16 mouse cellular contexts compared by ENCODE assay signal in genomic region chr8:123958130-123958529, GRCm38 (mm10). TPM values are rescaled to one million over a fixed set of nuclear protein-coding genes. Genes with fewer than 3 reads are reported as not detected.
DNase-seq lines count a peak whose midpoint lies in the region; ATAC-seq lines count a peak whose summit lies in the region.
"Had no signal": no experiment of that assay in that cellular context is flagged by ENCODE, and none has a peak within 500 bp of the region (broad histone marks: within the 10 kb centered on the region; RNA-seq: fewer than 3 reads in every experiment).

No protein-coding gene starts in this region.

- peak; percentile 28 for DNase-seq in heart, adult 8-10 months (ENCODE audit: low spot score)
- no peak for DNase-seq in heart, postnatal 36 days
- peak; percentile 32 for DNase-seq in lung, postnatal 10 days
- DNase-seq in lung, postnatal 25 days (ENCODE audit: low spot score) = no peak
- peak; percentile 32 to 45 for DNase-seq in left cerebral cortex, postnatal 36 days (ENCODE audit: low spot score in 2 of 2)
- DNase-seq in midbrain, embryonic 10.5 days (ENCODE audit: low spot score) = no peak
- DNase-seq: cerebellum, postnatal 10 days; gastrocnemius, postnatal 36 days; thymus, postnatal 4 days had no signal

- H3K4me1 ChIP-seq in midbrain, embryonic 10.5 days = no peaks in the 10 kb centered on the region
- no peaks in the 10 kb centered on the region for H3K4me1 ChIP-seq in midbrain, embryonic 13.5 days (replicated peaks)
- H3K4me1 ChIP-seq: embryonic facial prominence, embryonic 10.5 days; hindbrain, embryonic 15.5 days; kidney, embryonic 15.5 days; midbrain, embryonic 12.5 days; stomach, embryonic 15.5 days had no signal

- H3K36me3 ChIP-seq in midbrain, embryonic 10.5 days = peaks cover 66% of the 10 kb centered on the region
- H3K36me3 ChIP-seq in midbrain, embryonic 13.5 days = peaks cover 73% of the 10 kb centered on the region

- no peak overlapping the region for H3K9ac ChIP-seq in midbrain, embryonic 13.5 days (replicated peaks)
- H3K9ac ChIP-seq: hindbrain, embryonic 15.5 days; kidney, embryonic 15.5 days; midbrain, embryonic 12.5 days; stomach, embryonic 15.5 days had no signal

- intact Hi-C loops in heart, postnatal 36 days (cut with DNase I) = no loop called here
- intact Hi-C loops in left cerebral cortex, postnatal 36 days (cut with DNase I) = no loop called here

- no peak for ATAC-seq in midbrain, embryonic 13.5 days

- H3K4me2 ChIP-seq in midbrain, embryonic 13.5 days (replicated peaks) = no peak overlapping the region
- H3K4me2 ChIP-seq: hindbrain, embryonic 15.5 days; kidney, embryonic 15.5 days; liver, embryonic 11.5 days; midbrain, embryonic 12.5 days; stomach, embryonic 15.5 days had no signal

- no peaks in the 10 kb centered on the region for H3K9me3 ChIP-seq in midbrain, embryonic 10.5 days (replicated peaks)
- H3K9me3 ChIP-seq in midbrain, embryonic 13.5 days = no peaks in the 10 kb centered on the region
- H3K9me3 ChIP-seq: embryonic facial prominence, embryonic 10.5 days; hindbrain, embryonic 15.5 days; kidney, embryonic 15.5 days; midbrain, embryonic 12.5 days; stomach, embryonic 15.5 days had no signal

- WGBS in midbrain, embryonic 10.5 days = 87% methylated on average over 17 of the region's 17 CpGs
- 88% methylated on average over 17 of the region's 17 CpGs for WGBS in midbrain, embryonic 13.5 days

- no peak overlapping the region for H3K4me3 ChIP-seq in midbrain, embryonic 10.5 days
- H3K4me3 ChIP-seq in midbrain, embryonic 13.5 days (replicated peaks) = no peak overlapping the region
- H3K4me3 ChIP-seq: embryonic facial prominence, embryonic 10.5 days; hindbrain, embryonic 15.5 days; kidney, embryonic 15.5 days; midbrain, embryonic 12.5 days; stomach, embryonic 15.5 days had no signal

- H3K27ac ChIP-seq in midbrain, embryonic 10.5 days (replicated peaks) = no peak overlapping the region
- no peak overlapping the region for H3K27ac ChIP-seq in midbrain, embryonic 13.5 days
- H3K27ac ChIP-seq: embryonic facial prominence, embryonic 10.5 days; hindbrain, embryonic 15.5 days; kidney, embryonic 15.5 days; midbrain, embryonic 12.5 days; stomach, embryonic 15.5 days had no signal

- no peaks in the 10 kb centered on the region for H3K27me3 ChIP-seq in midbrain, embryonic 10.5 days (ENCODE audit: low read depth, poor library complexity, severe bottlenecking)
- no peaks in the 10 kb centered on the region for H3K27me3 ChIP-seq in midbrain, embryonic 13.5 days
- H3K27me3 ChIP-seq: hindbrain, embryonic 15.5 days; kidney, embryonic 15.5 days; midbrain, embryonic 12.5 days; stomach, embryonic 15.5 days had no signal

RNA-seq across cellular contexts. Expression of gene Nup133, which starts 9.1 kb away (rescaled TPM):
- 10 to 100 TPM in 2 of 4 experiments, 1 to 10 TPM in 2; 8.4 to 11.9 (median 10.2) TPM for total RNA-seq in heart, adult 8-10 months (2022)
- 10 to 100 TPM; 11.2 TPM for total RNA-seq in heart, postnatal 36 days (2021)
- total RNA-seq in left cerebral cortex, postnatal 36 days (2021) = 10 to 100 TPM; 22.0 to 23.4 TPM
- 54.5 and 56.1 TPM in 2 replicates for polyA plus RNA-seq in midbrain, embryonic 10.5 days (2016; fragmentation: Nextera tagmentation; extraction: Ambion mirVana)
- polyA plus RNA-seq in midbrain, embryonic 13.5 days (2015; fragmentation: Nextera tagmentation; extraction: Ambion mirVana) = 32.2 and 32.9 TPM in 2 replicates

RNA-seq across cellular contexts. Expression of gene Abcb10, which starts 24.8 kb away (rescaled TPM):
- 10 to 100 TPM; 41.0 to 50.0 (median 45.6) TPM for total RNA-seq in heart, adult 8-10 months (2022)
- 10 to 100 TPM; 43.2 to 52.8 TPM for total RNA-seq in heart, postnatal 36 days (2021)
- 10 to 100 TPM; 15.6 to 18.1 TPM for total RNA-seq in left cerebral cortex, postnatal 36 days (2021)
- 18.5 and 19.3 TPM in 2 replicates for polyA plus RNA-seq in midbrain, embryonic 10.5 days (2016; fragmentation: Nextera tagmentation; extraction: Ambion mirVana)
- polyA plus RNA-seq in midbrain, embryonic 13.5 days (2015; fragmentation: Nextera tagmentation; extraction: Ambion mirVana) = 10.5 and 12.2 TPM in 2 replicates

Comparison
In these comparisons a context has a peak if more than half of its experiments do, and no peak if none do; other contexts are left out.
1. DNase-seq: peak in heart, adult 8-10 months (single experiment), lung, postnatal 10 days (single experiment) and left cerebral cortex, postnatal 36 days (2 of 2); none in heart, postnatal 36 days (0 of 2), lung, postnatal 25 days (single experiment) and midbrain, embryonic 10.5 days (single experiment).